Mouse (Mus musculus) embryonic facial prominence, embryonic 12.5 days (tissue): ENCODE results near the gene Rad51d. TPM values are rescaled to one million over a fixed set of nuclear protein-coding genes. Genes with fewer than 3 reads are reported as not detected.

Experiments
- ATAC-seq: fragments of 200-750 bp; cut with Nextera tagmentation; 2 replicates; pipeline ENCODE4 v1.8.0; 2017; ENCODE audit not compliant: insufficient number of reproducible peaks, insufficient read depth, low FRiP score, low TSS enrichment
- H3K27ac ChIP-seq: fragments of 300-500 bp; sonication (generic); 2 replicates; pipeline ENCODE4 v1.5.1; 2016; ENCODE audit warnings: mild to moderate bottlenecking
- H3K27me3 ChIP-seq: fragments of 300-500 bp; sonication (generic); 2 replicates; pipeline ENCODE4 v1.6.1; 2016; ENCODE audit warnings: mild to moderate bottlenecking, moderate library complexity
- H3K36me3 ChIP-seq: fragments of 300-500 bp; sonication (generic); 2 replicates; pipeline ENCODE4 v1.6.1; 2016; ENCODE audit warnings: mild to moderate bottlenecking
- H3K4me1 ChIP-seq: fragments of 300-500 bp; sonication (generic); 2 replicates; pipeline ENCODE4 v1.6.1; 2016
- H3K4me2 ChIP-seq: fragments of 300-500 bp; sonication (generic); replicated peaks from 2 replicates; pipeline ENCODE4 v1.6.1; 2016; ENCODE audit warnings: mild to moderate bottlenecking, moderate library complexity
- H3K4me3 ChIP-seq: fragments of 300-500 bp; sonication (generic); 2 replicates; pipeline ENCODE4 v1.5.1; 2016; ENCODE audit warnings: mild to moderate bottlenecking
- H3K9ac ChIP-seq: fragments of 300-500 bp; sonication (generic); 2 replicates; pipeline ENCODE4 v1.6.1; 2016; ENCODE audit warnings: mild to moderate bottlenecking, moderate library complexity
- H3K9me3 ChIP-seq: fragments of 300-500 bp; sonication (generic); 2 replicates; pipeline ENCODE4 v1.6.1; 2016; ENCODE audit warnings: mild to moderate bottlenecking, moderate library complexity
- WGBS: fragments of 180-500 bp; shearing (Covaris S2); methylation state at CpG from one replicate; pipeline ENCODE4 v1.1.7; 2016; 5-methylcytosine and 5-hydroxymethylcytosine counted together
- polyA plus RNA-seq: library from polyadenylated mRNA; unstranded; fragments of >200 nt; fragmentation: Nextera tagmentation; extraction: Ambion mirVana; gene quantifications from 2 replicates; pipeline ENCODE4 v1.2.1, GENCODE M21; 2016

Rad51d gene
- polyA plus RNA-seq, 1 experiment from 2014 or later, result 11.0 TPM

- Histone ChIP-seq H3K36me3 (no peaks in the 10 kb centered on the region), H3K9ac (no peak overlapping the region), H3K4me3 (no peak overlapping the region), H3K4me2 (no peak overlapping the region), H3K9me3 (no peaks in the 10 kb centered on the region), H3K27me3 (no peaks in the 10 kb centered on the region), H3K4me1 (no peaks in the 10 kb centered on the region), H3K27ac (no peak overlapping the region)
- 35% methylated on average over 7 of the region's 7 CpGs for WGBS
- ATAC-seq, result no peak
Observed at GRCm38 (mm10) chr11:82866850-82867564, 23.4 kb downstream of the Rad51d start.

- WGBS, result 74% methylated on average over 10 of the region's 10 CpGs
- Histone ChIP-seq H3K9me3 (no peaks in the 10 kb centered on the region), H3K27ac (no peak overlapping the region), H3K4me3 (no peak overlapping the region), H3K36me3 (no peaks in the 10 kb centered on the region), H3K9ac (no peak overlapping the region), H3K4me2 (no peak overlapping the region), H3K4me1 (peaks cover 6% of the 10 kb centered on the region; the same call in 1 of the 2 replicates), H3K27me3 (no peaks in the 10 kb centered on the region)
- ATAC-seq, result no peak
Observed at GRCm38 (mm10) chr11:82865957-82866356, 24.5 kb downstream of the Rad51d start.

GRCm38 (mm10) chr11:82863488-82863931 is 26.9 kb downstream of the Rad51d start:
- no peak overlapping the region for H3K4me3 ChIP-seq
- H3K4me1 ChIP-seq, result peaks cover 6% of the 10 kb centered on the region; the same call in 1 of the 2 replicates
- no peaks in the 10 kb centered on the region for H3K9me3 ChIP-seq
- H3K4me2 ChIP-seq, result no peak overlapping the region
- H3K36me3 ChIP-seq, result no peaks in the 10 kb centered on the region
- ATAC-seq, result no peak
- H3K9ac ChIP-seq, result no peak overlapping the region
- H3K27me3 ChIP-seq, result no peaks in the 10 kb centered on the region
- no peak overlapping the region for H3K27ac ChIP-seq
- WGBS, result 56% methylated on average over 4 of the region's 4 CpGs

- H3K9me3 ChIP-seq, result no peaks in the 10 kb centered on the region
- no peak overlapping the region for H3K4me3 ChIP-seq
- H3K4me1 ChIP-seq, result peaks cover 6% of the 10 kb centered on the region; the same call in 1 of the 2 replicates
- no peaks in the 10 kb centered on the region for H3K36me3 ChIP-seq
- no peak for ATAC-seq
- H3K27me3 ChIP-seq, result no peaks in the 10 kb centered on the region
- H3K27ac ChIP-seq, result no peak overlapping the region
- 70% methylated on average over 2 of the region's 2 CpGs for WGBS
- no peak overlapping the region for H3K9ac ChIP-seq
- no peak overlapping the region for H3K4me2 ChIP-seq
Observed at GRCm38 (mm10) chr11:82863059-82863458, 27.4 kb downstream of the Rad51d start.

- Histone ChIP-seq H3K4me1 (peaks cover 6% of the 10 kb centered on the region; the same call in 1 of the 2 replicates), H3K36me3 (no peaks in the 10 kb centered on the region), H3K4me2 (no peak overlapping the region), H3K9me3 (no peaks in the 10 kb centered on the region), H3K27ac (no peak overlapping the region), H3K4me3 (no peak overlapping the region), H3K9ac (no peak overlapping the region), H3K27me3 (no peaks in the 10 kb centered on the region)
- ATAC-seq, result no peak
- 77% methylated on average over 9 of the region's 9 CpGs for WGBS
Observed at GRCm38 (mm10) chr11:82862638-82863037, 27.8 kb downstream of the Rad51d start.

- ATAC-seq, result no peak
- 69% methylated on average over 8 of the region's 8 CpGs for WGBS
- H3K4me3 ChIP-seq, result no peak overlapping the region
- H3K9ac ChIP-seq, result no peak overlapping the region
- H3K27me3 ChIP-seq, result no peaks in the 10 kb centered on the region
- peaks cover 6% of the 10 kb centered on the region; the same call in 1 of the 2 replicates for H3K4me1 ChIP-seq
- H3K9me3 ChIP-seq, result no peaks in the 10 kb centered on the region
- H3K36me3 ChIP-seq, result no peaks in the 10 kb centered on the region
- H3K27ac ChIP-seq, result no peak overlapping the region
- no peak overlapping the region for H3K4me2 ChIP-seq
Observed at GRCm38 (mm10) chr11:82861558-82861957, 28.9 kb downstream of the Rad51d start.

GRCm38 (mm10) chr11:82860759-82861158 is 29.7 kb downstream of the Rad51d start:
- Histone ChIP-seq H3K4me3 (no peak overlapping the region), H3K4me2 (no peak overlapping the region), H3K27me3 (no peaks in the 10 kb centered on the region), H3K9me3 (no peaks in the 10 kb centered on the region), H3K4me1 (peaks cover 6% of the 10 kb centered on the region; the same call in 1 of the 2 replicates), H3K36me3 (no peaks in the 10 kb centered on the region), H3K27ac (no peak overlapping the region), H3K9ac (no peak overlapping the region)
- WGBS, result 77% methylated on average over 6 of the region's 6 CpGs
- ATAC-seq, result no peak

GRCm38 (mm10) chr11:82857307-82857848 is 33.0 kb downstream of the Rad51d start:
- no peaks in the 10 kb centered on the region for H3K27me3 ChIP-seq
- no peak overlapping the region for H3K4me2 ChIP-seq
- H3K9me3 ChIP-seq, result no peaks in the 10 kb centered on the region
- H3K4me1 ChIP-seq, result peaks cover 6% of the 10 kb centered on the region; the same call in 1 of the 2 replicates
- no peak overlapping the region for H3K9ac ChIP-seq
- no peaks in the 10 kb centered on the region for H3K36me3 ChIP-seq
- 83% methylated on average over 13 of the region's 13 CpGs for WGBS
- H3K27ac ChIP-seq, result no peak overlapping the region
- H3K4me3 ChIP-seq, result no peak overlapping the region
- no peak for ATAC-seq

- no peak for ATAC-seq
- H3K27me3 ChIP-seq, result no peaks in the 10 kb centered on the region
- H3K4me3 ChIP-seq, result no peak overlapping the region
- WGBS, result 76% methylated on average over 10 of the region's 10 CpGs
- H3K4me2 ChIP-seq, result no peak overlapping the region
- H3K27ac ChIP-seq, result no peak overlapping the region
- no peaks in the 10 kb centered on the region for H3K4me1 ChIP-seq
- no peak overlapping the region for H3K9ac ChIP-seq
- no peaks in the 10 kb centered on the region for H3K9me3 ChIP-seq
- no peaks in the 10 kb centered on the region for H3K36me3 ChIP-seq
Observed at GRCm38 (mm10) chr11:82856032-82856431, 34.4 kb downstream of the Rad51d start.

GRCm38 (mm10) chr11:82855327-82855973 is 35.0 kb downstream of the Rad51d start:
- no peak overlapping the region for H3K9ac ChIP-seq
- no peaks in the 10 kb centered on the region for H3K36me3 ChIP-seq
- ATAC-seq, result no peak
- H3K4me3 ChIP-seq, result no peak overlapping the region
- H3K27me3 ChIP-seq, result no peaks in the 10 kb centered on the region
- WGBS, result 87% methylated on average over 9 of the region's 9 CpGs
- no peak overlapping the region for H3K27ac ChIP-seq
- H3K9me3 ChIP-seq, result no peaks in the 10 kb centered on the region
- no peak overlapping the region for H3K4me2 ChIP-seq
- no peaks in the 10 kb centered on the region for H3K4me1 ChIP-seq

GRCm38 (mm10) chr11:82854111-82854510 is 36.3 kb downstream of the Rad51d start:
- H3K9me3 ChIP-seq, result no peaks in the 10 kb centered on the region
- no peak overlapping the region for H3K9ac ChIP-seq
- no peak overlapping the region for H3K4me2 ChIP-seq
- WGBS, result 85% methylated on average over 6 of the region's 6 CpGs
- H3K27ac ChIP-seq, result no peak overlapping the region
- no peak for ATAC-seq
- H3K27me3 ChIP-seq, result no peaks in the 10 kb centered on the region
- no peaks in the 10 kb centered on the region for H3K4me1 ChIP-seq
- no peak overlapping the region for H3K4me3 ChIP-seq
- no peaks in the 10 kb centered on the region for H3K36me3 ChIP-seq

GRCm38 (mm10) chr11:82852958-82853357 is 37.5 kb downstream of the Rad51d start:
- Histone ChIP-seq H3K27me3 (no peaks in the 10 kb centered on the region), H3K9me3 (no peaks in the 10 kb centered on the region), H3K36me3 (no peaks in the 10 kb centered on the region), H3K4me3 (no peak overlapping the region), H3K9ac (no peak overlapping the region), H3K4me2 (no peak overlapping the region), H3K4me1 (no peaks in the 10 kb centered on the region), H3K27ac (no peak overlapping the region)
- 88% methylated on average over 7 of the region's 7 CpGs for WGBS
- no peak for ATAC-seq
